Mouse (Mus musculus): ENCODE data around the gene Scrg1.
"Not testable (repeated sequence)": the region's sequence is repeated elsewhere in the genome, so short reads cannot be mapped to it uniquely, and the experiment has no call there.

Scrg1 gene

DNA sequence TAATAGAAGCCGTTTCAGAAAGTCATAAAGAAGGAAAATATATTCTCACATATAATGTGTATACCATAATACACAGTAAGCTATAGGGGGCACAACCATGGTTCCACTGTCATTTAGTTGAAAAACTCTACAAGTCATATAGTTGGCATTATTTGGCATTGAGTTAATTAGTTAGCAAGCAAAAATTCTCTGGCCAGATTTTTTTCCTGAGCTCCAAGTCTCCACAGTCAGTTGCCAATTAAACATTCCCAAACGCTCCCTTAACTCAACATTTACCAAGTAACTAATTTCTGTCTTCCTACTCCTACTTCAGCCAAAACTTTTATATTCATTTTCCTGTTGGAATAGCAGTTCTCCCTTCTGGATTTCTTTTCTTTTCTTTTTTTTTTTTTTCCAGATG, 2.4 kb upstream of the Scrg1 start:
- DNase-seq (ENCODE audit: low read depth, low spot score), result no peak

- DNase-seq (ENCODE audit: low read depth, low spot score), result no peak
Measured at GRCm38 (mm10) chr8:57457152-57457551, 1.4 kb downstream of the Scrg1 start.

DNA sequence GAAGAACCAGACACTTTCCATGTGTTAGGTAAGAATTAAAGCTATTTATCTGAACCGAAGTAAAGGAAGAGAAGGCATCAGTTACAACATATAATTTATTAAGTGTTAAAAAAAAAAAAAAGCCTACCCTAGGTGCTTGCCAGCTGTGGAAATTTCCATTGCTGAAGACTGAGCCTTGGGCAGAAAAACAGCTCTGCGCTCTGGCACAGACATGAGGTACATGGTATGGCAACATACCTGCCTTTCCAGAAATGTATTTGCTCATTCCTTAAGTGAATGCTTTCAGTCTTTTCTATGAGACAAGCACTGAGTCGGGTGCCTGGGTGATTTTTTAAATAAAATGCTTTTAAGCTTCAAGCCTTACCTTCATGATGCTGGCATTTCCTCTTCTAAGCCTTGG, 2.2 kb downstream of the Scrg1 start:
- DNase-seq (ENCODE audit: low read depth, low spot score), result no peak

GRCm38 (mm10) chr8:57462839-57463238, 7.1 kb downstream of the Scrg1 start:
- no peak for DNase-seq (ENCODE audit: low read depth, low spot score)

- no peak for DNase-seq (ENCODE audit: low read depth, low spot score)
Measured at GRCm38 (mm10) chr8:57463757-57464156, 8.0 kb downstream of the Scrg1 start.

GRCm38 (mm10) chr8:57468624-57469023, 12.9 kb downstream of the Scrg1 start:
- DNase-seq (ENCODE audit: low read depth, low spot score), result no peak

DNA sequence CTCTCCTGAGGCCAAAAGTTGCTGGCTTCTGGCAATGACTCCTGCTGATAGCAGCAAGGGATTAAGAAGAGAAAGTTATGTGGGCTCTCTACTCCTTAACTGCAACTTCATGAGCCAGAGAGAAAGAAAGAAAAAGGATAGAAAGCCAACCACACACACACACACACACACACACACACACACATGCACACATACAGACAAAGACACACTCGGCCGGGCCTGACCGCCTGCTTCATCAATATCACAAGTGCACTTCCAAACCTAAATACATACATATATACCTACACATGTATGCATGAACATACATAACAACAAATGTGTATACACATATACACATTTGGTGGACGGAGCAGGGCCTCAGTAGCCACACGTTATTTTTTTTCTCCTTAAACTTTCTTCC, 15.1 kb downstream of the Scrg1 start:
- no peak for DNase-seq (ENCODE audit: low read depth, low spot score)

DNA sequence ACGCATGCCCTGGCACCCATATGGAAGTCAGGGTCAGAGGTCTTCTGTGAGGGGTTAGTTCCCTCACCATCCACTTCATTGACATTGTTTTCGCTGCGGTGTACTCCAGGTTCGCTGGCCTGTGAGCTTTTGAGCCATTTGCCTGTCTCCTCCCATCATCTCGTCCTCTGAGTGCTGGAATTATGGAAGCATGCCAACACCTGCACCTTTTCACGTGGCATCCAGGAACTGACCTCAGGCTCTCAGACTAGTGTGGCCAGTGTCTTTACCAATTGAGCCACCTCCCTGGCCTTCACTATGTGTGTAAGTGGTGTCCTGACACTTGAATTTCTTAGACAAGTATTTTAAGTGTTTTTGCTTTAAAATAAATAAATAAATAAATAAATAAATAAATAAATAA, 18.0 kb downstream of the Scrg1 start:
- no peak for DNase-seq (ENCODE audit: low read depth, low spot score)

DNA sequence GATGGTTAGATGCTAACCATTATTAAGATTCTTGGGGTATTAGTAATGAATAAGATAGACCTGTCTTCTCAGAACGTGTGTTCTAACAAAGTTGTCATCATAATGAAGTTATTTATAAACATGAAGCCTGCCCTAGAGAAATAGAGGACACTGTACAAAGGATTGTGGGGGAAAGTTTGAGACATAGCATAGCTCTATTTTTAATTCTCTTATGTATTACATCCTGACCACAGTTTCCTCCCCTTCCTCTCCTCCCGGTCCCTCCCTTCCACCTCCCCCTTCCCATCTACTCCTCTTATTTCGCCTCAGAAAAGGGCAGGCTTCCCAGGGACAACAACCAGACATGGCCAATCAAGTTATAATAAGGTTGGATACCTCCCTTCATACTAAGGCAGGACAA, 22.7 kb downstream of the Scrg1 start:
- no peak for DNase-seq (ENCODE audit: low read depth, low spot score)

- no peak for DNase-seq (ENCODE audit: low read depth, low spot score)
Measured at GRCm38 (mm10) chr8:57479700-57480099, 24.0 kb downstream of the Scrg1 start.

DNA sequence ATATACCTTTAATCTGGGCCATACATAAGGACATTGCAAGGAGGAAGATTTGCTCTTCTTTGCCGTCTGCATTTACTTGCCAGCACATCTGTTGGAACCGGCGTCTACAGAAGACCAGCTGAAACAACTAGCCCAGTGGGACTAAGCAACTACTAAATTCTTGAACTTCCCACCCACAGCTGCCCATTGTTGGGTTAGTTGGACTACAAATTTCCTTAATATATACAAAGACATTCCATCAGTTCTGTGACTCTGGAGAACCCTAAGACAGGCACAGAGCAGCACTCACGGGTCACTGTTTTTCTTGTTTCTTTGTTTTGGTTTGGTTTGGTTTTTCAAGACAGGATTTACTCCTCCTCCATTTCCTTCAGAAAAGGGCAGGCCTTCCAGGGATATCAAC, 24.9 kb downstream of the Scrg1 start:
- DNase-seq (ENCODE audit: low read depth, low spot score), result no peak

DNA sequence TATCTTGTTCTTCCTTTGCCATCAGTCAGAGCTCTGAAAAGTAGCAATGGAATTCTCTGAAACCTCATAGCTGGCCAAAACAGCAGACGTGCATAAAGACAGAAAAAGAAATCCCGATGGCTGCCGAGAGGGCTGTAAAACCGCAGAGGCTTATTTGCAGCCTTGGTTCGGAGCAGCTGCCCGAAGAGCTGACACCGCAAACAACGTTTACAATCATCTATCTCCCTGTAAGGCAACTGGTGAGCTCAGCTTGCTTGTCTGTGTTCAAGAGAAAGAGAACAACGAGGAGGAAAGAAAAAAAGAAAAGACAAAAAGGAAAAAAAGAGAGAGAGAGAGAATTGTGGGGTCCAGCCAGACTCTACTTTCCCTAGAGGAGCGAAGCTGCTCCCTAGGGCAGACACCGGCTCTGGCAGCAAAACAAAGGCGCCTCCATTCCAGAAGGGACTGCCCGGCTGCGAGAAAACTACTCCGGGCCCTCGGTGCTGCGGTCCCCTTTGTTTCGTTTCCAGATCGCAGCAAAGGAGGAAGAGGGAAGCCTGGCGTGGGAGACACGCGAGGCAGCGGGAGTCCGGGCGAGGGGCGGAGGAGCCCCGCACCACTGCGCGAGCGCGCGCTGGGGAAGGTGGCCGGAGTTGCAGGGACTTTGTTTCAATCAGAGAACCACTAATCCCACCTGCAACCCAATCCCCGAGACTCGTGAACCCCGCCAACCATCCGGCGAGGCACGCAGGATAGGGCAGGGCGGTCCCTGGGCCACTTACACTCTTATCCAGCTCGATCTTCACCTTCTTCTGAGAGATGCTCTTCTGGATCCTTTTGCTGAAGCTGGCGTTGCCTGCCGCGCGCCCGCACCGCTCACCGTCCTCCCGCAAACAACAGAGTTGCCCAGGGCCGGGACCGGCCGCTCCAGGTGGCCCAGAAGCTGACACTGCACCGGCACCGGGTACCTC, 31.0 kb downstream of the Scrg1 start:
- peak; percentile 31 for DNase-seq (ENCODE audit: low read depth, low spot score)

DNA sequence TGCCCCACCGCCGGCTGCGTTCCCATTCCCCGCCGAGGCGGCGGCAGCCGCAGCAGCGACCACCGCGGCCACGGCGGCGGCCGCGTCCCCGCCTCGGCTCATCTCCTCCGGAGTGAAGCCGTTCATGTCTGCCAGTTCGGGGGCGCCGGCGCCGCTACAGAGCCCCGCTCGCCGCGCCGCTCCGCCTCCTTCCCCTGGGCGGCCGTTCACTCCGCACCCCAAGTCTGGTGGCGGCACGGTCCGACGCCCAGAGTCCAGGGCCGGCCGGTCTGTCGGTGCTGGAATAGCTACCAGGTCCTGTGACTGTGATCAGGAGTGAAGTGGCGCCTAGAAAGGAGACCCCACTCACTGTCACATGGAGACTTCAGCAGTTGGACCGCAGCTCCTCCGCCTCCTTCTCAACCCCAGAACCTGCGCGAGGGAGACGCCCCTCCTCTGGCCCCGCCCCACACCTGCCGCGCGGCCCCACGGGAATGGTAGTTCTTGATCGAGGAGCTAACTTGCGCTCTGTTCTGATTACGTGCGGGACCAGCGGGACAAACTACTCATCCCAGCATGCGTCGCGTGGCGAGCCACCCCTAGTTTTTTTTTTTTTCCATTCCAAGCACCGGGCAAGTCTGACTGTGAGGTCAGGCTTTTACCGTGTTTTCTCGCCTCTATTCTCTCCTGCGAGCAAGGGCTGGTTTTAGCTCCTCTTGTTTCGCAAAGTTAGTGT, 31.9 kb downstream of the Scrg1 start, which contains the start of gene Sap30:
Gene Sap30, minus strand, starts transcription at position 420 of the 715 bp plus-strand sequence.
- DNase-seq (ENCODE audit: low read depth, low spot score), result peak; percentile 98

DNA sequence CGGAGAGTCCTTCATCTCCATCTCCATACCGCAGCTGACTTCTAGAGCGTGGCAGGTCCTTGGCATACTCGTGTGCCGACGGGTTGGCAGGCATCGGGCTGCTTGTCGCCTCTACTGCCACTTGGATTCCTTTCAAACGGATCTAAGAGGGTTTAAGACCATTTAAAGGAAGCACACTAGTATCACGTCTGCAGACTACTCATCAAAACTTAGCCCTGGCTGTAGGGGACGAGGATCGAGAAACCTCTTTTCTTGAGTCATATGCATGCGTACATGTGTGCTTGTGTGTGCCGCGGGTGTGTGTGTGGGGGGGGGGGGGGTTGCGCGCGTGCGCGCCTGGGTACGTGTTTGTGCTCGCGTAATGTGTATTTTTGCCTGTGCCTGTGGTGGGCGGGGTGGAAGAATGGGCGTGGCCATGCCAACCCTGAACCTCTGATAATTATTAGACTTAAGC, 32.6 kb downstream of the Scrg1 start:
- DNase-seq (ENCODE audit: low read depth, low spot score), result peak; percentile 90

DNA sequence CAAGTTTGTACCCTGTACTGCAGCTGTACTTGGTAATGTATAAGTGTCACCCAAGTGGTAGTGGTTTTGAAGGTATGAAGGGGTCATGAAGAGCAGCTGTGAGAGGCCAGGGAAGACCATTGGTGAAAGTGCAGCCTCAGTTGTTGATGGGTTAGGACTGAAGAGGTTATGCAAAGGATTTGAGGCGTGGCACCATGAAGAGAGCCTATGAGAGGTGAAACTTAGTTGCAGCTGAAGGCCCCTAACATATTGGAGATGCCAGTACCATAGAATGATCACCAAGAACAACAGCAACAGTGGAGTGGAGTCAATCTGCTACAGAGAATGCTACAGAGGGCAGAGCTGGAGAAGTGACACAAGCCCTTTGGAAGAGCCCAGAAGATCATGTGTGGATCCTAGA, 33.6 kb downstream of the Scrg1 start:
- DNase-seq (ENCODE audit: low read depth, low spot score), result no peak

DNA sequence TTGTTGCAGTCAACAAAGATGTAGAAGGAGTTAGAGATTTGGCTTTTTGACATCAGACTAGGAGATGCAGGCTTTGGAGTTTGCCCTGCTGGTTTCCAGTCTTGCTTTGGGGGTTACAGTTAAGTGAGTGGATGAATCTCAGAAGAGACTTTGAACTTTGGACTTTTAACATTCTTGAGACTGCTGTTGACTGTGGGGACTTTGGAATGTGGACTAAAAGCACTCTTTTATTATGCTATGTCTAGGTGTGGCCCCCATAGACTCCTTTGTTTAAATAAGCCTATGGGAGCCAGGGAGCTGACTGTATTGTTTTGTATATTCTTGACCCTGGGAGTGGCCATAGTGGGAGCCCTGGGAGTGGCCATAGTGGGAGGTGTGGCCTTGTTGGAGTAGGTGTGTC, 34.2 kb downstream of the Scrg1 start:
- no peak for DNase-seq (ENCODE audit: low read depth, low spot score)

DNA sequence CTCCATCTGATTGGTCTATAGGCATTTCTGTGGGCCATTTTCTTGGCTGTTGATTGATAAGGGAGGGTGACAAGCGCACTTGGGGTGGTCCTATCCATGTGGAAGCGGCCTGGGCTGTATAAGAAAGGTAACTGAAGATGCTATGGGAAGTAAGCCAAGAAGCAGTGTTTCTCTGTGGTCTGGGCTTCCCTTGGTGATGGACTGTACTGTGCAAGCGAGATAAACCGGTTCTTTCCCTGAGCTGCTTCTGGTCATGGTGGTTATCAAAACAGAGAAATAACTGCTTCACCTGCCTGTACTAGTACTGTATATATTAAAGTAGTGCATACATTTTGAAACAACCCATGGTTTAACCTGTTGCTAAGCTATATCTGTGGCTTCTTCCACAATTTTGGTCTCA, 36.1 kb downstream of the Scrg1 start:
- no peak for DNase-seq (ENCODE audit: low read depth, low spot score)

- DNase-seq (ENCODE audit: low read depth, low spot score), result no peak
Measured at GRCm38 (mm10) chr8:57498494-57498846, 42.7 kb downstream of the Scrg1 start.

- DNase-seq (ENCODE audit: low read depth, low spot score), result no peak
Measured at GRCm38 (mm10) chr8:57498847-57499511, 43.3 kb downstream of the Scrg1 start.

- DNase-seq (ENCODE audit: low read depth, low spot score), result peak; percentile 90
Measured at GRCm38 (mm10) chr8:57503641-57504040, 47.9 kb downstream of the Scrg1 start.

DNA sequence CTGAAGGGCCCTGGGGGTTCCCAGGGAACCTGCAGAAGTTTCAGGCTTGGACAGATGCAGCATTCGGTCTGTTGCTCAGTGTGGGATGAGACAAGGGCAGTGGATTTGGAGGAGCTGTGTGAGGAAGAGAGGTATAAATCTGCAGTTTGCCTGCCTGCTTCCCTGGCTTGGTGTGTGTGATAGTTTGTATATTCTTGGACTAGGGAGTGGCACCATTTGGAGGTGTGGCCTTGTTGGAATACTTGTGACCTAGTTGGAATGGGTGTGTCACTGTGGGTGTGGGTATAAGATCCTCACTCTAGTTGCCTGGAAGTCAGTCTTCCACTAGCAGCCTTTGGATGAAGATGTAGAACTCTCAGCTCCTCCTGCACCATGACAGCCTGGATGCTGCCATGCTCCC, 49.8 kb downstream of the Scrg1 start:
- DNase-seq (ENCODE audit: low read depth, low spot score), result not testable (repeated sequence)

GRCm38 (mm10) chr8:57507556-57508063, 51.9 kb downstream of the Scrg1 start:
- DNase-seq (ENCODE audit: low read depth, low spot score), result no peak
